Mouse (Mus musculus) spleen, adult 2 months (tissue): ENCODE measurements around the gene Cfap157.

Experiments used
- CTCF ChIP-seq: fragments of 200-500 bp; IDR thresholded peaks from 2 replicates; pipeline ENCODE4 v1.5.1; 2011; ENCODE audit warnings: mild to moderate bottlenecking, inconsistent platforms; ENCODE audit not compliant: insufficient read depth, insufficient read length, insufficient replicate concordance; ENCODE audit errors: extremely low read depth
- POLR2A ChIP-seq: fragments of 200-500 bp; IDR thresholded peaks from 2 replicates; pipeline ENCODE4 v1.6.1; 2011; ENCODE audit warnings: low read depth, low read length, inconsistent platforms

DNA sequence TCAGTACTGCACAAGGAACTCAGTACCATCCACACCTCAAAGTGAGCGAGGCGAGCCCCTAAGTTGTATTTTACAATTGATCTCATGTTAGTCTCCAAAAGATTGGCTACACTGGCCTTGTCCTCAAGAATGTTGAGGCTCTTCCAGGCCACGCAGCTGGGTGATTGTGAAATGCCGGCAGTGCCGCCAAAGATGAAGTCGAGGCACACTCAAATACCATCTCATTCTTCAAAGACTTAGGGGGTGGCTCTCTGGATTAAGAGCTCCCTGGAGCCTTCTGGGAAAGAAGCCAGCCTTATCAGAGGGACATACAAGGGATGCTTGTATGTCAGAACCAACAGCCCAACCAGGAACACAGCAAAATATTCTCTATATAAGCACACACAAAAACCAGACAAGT, 7.1 kb upstream of the Cfap157 start:
- no peak for TF ChIP-seq POLR2A
- TF ChIP-seq CTCF: no peak
